Mouse (Mus musculus) CD4-positive, CD25-positive, alpha-beta regulatory T cell (primary cell): Measurements from ENCODE around the gene Xkrx. TPM values are rescaled to one million over a fixed set of nuclear protein-coding genes. Genes with fewer than 3 reads are reported as not detected.

Source experiments
- polyA plus RNA-seq: library from polyadenylated mRNA; unstranded; fragments of 100-300 nt; shearing (Covaris generic); gene quantifications from one replicate; pipeline ENCODE4 v1.2.1, GENCODE M21; 2017

Xkrx gene
- 6.7 TPM for polyA plus RNA-seq

DNA sequence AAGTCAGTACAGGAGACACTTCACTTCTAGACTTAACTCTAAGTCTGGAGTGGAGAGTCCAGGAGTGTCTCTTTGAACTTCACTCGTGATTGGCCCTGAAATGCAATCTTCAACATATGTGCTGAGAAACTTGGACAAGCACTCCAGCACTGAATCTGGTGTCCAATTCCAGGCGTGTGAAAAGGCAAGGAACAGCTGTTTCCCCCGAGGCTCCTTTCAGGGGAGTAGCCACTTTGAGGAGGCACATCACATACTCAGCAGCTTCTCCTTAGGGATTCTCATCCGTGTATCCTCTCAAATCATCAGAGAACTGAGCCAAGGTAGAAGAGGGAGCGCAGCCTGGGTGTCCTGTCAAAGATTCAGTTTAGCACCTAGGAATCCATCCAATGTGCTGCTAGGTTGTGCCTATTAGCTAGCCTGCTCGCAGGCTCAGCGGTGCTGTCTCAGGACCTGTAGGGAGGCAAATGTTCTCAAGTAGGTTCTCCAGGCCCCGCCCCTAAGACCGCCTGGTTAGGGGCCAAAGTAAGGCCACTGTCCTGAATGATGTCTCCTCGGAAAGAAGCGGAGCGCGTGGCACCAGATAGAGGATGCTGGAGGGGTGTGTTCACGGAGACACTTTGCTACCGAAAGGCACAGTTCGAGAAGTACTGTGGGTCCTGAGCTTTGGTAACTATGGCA lies at the start of gene Xkrx:
Gene Xkrx, minus strand, starts transcription at position 34 of the 678 bp plus-strand sequence.

GRCm38 (mm10) chrX:134187201-134187600 lies 25.3 kb upstream of the Xkrx start, which contains the start of gene Arl13a:
TSS of gene Arl13a (plus strand) at chrX:134187501.

Other genes starting within 250 kb of the Xkrx start
- 0.47 TPM for gene Sytl4, start 180.3 kb downstream of the Xkrx start, polyA plus RNA-seq
- 48.9 TPM for gene Cstf2, start 102.9 kb downstream of the Xkrx start, polyA plus RNA-seq
- gene Arl13a, start 25.4 kb upstream of the Xkrx start, polyA plus RNA-seq = not detected
- gene Nox1, start 59.9 kb upstream of the Xkrx start, polyA plus RNA-seq = 0.72 TPM
- gene Trmt2b, start 114.9 kb upstream of the Xkrx start, polyA plus RNA-seq = 29.7 TPM
- 0.30 TPM for gene Tmem35a, start 133.1 kb upstream of the Xkrx start, polyA plus RNA-seq
- gene Cenpi, start 146.0 kb upstream of the Xkrx start, polyA plus RNA-seq = 1.2 TPM
- 0.04 TPM for gene Drp2, start 242.5 kb upstream of the Xkrx start, polyA plus RNA-seq